Mouse (Mus musculus) urinary bladder, postnatal 4 days (tissue): ENCODE measurements at regions not wholly inside any gene's neighbourhood (a gene's known extent, or its start where the extent isn't known, plus 50 kb on each side); places are given as distances from the start of the nearest gene placed in this dataset.

Experiments
- DNase-seq, 2 experiments: peaks; one replicate each; pipeline ENCODE4 v3.0.0; 2021 to 2022; ENCODE audit warnings: low spot score in 2 of 2

DNA sequence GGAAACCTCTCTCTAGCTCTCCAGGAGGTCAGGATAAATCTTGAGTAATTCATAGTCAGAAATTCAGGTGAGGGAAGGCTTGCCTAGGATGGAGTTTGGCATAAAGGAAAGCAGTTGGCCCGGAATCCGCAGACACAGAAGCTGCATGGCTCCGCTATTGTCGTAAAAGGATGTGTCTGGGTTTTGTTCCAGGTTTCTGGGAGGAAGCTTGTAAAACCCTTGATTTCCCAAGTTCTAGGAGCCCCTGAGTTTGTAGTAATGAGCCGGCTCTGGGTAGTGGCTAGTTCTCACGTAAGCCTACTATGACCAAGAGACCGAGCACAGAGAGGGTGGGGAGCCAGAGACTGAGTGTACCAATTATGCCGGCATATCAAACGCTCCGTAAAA is 52.7 kb upstream of the Gm21915 start:
- no peak for DNase-seq

DNA sequence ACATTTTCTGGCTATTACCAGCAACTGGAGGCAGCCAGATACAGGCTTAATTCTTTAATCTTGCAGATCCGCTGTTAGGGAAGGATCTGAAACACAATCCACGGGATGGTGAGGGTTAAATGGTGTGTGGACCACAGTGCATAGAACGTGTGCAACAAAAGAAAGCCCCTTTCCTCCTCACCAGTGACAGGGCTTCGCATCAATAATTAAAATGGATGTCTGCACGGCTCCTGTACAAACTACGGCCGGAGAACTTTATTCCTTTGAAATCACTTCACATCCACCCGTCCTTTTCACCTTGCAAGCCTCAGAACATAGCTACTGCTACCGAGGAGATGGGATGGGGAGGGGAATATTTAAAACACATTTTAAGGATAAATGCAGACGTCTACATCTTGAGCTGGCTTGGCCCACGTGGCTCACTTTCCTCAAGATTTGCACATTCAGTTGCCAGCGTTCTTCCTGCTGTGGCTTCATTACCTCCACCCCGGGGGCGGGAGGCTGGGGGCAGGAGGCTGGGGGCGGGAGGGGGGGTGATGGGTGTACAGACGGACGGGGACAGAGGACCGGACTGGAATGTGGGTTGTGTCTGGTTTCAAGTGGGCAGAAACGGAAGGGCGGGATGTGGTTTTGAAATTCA is 53.3 kb upstream of the Gm21915 start:
- DNase-seq: no peak

DNA sequence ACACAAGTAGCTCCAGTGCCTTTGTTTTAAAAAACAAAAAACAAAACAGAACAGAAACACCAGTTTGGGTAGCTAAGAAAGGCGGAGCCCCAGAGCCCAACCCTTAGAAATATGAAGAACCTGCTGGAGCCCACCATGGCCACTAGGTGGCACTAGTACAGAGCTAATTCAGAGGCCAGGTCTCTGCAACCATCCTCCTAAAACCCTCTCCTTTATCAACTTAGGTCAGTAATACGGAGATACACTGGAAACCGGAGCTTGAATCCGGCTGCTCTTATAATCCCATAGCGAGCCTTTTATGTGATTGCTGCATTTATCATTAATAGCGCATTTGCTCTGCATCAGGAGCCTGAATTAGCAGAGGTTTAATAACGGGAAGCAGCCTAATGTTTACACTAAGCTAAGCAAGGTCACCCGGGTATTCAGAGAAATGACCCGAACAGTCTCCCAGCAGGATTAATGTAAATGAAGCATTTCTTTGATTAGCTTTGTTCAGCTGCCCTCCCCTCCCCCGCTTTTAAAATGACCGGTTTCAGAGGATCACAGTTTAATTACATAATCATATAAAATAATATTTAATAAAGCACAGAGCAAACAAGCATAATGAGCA is 53.9 kb upstream of the Gm21915 start:
- peak; percentile 49 to 72 for DNase-seq

DNA sequence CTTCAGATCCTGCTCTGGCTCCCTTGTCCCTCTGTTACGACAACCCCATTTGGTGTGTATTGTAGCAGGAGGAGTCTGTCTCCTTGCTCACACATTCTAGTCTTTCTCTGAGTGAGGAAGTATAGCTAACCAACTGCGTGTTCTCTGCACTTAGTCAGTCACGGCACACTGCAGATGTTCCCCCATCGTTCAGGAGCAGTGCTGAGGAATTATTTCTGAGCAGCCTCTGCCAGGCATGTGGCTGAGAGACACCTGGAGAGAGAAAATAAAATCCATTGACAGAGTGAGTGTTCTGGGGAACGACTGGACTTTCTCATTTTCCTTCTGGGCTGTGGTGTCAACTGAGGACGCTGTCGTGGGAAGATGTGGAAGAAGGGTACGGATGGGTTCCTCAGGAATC is 54.5 kb upstream of the Gm21915 start:
- no peak for DNase-seq

DNA sequence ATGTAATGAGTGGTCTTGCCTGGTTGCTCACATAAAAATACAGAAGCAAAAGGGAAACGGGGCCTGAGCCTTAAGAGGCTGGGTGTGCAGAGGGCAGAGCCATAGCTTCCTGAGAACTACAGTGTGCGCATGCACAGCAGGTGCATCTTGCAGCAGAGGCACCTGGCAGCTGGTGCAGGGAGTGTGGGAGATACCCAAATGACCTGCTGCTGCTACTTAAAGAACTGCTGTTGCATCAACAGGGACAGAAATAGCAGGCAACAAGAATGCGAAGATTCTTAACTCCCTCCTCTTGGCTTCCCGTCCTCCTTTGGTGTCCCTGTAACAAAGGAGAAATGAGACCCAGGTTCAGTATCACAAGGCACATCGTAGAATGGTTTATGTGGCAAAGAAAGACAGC is 56.3 kb upstream of the Gm21915 start:
- no peak for DNase-seq

DNA sequence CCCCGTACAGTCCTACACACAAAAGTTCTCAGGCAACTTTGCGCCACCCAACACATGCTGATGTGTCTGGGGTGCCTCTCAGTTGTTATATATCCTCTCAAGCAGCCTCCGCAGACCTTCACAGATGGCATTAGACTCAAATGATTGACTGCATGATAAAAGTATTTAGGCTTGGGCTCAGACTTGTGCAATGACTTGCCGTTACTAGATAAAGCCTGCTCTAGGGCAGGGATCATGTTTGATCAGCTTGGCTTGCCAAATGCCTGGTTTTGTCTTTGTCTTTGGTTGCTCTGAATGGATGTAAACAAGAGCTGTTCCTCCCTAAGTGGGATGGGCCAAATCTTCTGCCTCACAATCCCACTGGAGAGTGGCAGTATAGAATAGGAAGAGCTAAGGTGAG is 57.2 kb upstream of the Gm21915 start:
- DNase-seq: no peak

DNA sequence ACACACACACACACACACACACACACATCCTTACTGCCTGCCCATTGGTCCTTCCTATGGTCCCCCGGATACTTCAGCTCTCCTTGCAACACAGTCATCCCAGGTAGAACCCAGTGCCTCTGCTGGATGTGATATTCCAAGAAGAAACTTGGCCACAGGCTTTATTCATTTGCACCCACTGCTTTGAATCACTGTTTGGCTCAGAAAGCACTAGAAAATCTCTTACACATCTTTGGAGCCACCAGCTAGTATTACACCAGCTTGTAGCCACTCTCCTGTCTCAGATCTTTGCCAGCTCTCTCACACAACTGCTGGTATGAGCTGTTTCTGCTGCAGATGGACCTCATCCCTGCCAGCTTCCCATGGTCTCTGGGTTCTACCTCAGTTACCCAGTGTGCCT is 57.7 kb upstream of the Gm21915 start:
- no peak for DNase-seq

DNA sequence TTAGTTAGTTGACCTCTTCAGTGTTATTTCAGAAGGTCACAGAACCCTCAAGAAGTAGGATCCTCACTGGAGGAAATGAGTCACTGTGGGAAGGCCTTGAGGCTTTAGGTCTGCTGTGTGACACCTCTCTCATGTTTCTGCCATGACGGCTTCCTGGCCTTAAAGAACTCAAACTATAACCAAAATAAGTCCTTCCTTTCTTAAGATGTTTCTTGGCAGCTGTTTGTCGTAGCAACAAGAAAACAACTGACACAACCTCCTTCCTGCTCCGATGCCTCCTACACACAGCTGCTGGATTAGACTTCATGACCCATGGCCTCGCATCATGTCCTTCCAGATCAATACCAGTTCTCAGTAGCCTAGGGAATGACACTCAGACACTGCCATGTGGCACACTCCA is 58.1 kb upstream of the Gm21915 start:
- DNase-seq: no peak

DNA sequence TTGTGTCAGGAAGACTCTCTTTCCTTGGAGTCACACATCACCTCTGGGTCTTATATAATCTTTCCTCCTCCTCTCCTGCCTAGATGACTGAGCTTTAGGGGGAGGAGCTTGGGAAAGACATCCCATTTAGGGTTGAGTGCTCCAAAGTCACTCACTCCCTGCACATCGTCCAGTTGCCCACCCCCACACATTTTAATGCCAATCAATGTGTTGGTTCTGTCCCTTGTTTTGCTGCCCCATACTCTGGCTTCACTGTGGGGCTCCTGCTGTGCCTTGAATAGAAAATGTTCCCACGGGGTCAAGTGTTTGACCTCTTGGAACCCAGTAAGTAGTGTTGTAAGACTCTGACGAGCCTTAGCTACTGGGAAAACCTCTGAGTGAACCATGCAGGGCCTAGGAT is 58.8 kb upstream of the Gm21915 start:
- no peak for DNase-seq

DNA sequence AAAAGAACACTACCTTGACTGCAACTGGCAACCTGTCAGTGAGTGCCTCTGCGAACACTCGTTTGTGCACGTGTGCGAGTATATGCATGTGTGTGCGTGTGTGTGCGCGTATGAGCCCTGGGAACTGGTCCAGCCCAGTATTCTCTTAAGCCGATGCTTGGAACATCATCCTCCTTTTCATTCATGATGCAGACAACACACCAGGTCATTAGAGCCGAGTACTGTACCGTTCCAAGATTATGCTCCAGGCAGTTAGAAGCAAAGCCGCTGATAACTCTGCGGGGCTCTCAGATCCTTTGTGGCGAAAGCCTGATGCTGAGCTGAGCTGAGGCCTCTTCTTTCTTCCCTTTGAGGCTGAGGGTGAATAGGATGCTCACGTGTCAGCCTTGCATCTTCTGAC is 61.8 kb upstream of the Gm21915 start:
- DNase-seq: no peak

DNA sequence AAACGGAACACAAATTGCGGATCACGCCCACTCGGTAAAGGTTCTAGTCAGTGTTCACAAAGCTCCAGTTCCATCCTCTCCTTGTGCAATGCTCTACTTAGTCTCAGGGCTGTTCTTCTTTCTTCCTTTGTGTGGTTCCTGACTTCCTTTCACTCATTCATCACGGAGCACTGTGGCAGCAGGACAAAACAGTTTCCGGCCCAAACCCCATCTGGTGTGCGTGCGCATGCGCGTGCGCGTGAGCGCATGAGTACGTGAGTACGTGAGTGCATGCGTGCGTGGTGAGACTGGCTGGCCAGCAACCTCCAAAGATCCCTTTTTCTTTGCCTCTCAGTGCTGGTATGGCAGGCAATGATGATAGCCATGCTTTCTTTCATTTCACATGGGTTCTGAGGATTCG is 62.5 kb upstream of the Gm21915 start:
- no peak for DNase-seq

DNA sequence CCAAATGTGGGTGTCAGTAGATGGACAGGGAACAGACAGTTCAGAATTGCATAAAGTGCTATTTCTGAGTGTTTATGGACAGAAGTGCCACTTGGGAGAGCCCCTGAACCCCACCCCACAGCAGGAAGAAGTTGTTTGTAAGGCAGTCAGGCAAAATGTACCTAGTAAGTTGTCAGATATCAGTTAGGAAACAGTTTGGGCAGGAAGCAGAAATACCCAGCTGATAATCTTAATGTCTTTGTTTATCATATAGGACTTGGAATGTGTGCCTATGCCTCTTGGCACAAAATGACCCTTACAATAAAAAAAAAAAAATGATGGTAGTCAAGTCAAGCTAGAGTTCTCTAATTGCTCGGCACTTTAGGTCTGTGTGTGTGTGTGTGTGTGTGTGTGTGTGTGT is 66.9 kb upstream of the Gm21915 start:
- no peak for DNase-seq

DNA sequence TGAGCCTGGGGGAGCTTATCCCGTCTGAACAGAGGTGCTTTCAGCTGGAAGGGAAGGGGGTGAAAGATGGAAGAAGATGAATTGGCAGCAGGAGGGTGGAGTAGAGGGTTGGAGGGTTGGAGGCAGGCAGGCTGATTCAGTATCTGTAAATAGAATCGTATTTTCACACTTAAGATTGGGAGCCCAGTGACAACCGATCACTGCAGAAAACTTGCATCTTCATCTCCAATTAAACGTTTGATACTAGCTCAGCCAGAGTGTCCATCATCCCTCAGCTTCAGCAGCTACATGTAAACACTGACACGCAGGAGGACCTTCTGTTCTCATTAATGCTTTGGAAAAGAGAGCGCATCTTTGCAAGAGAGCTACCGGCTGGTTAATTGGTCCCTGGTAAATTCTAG is 67.2 kb upstream of the Gramd1b start:
- no peak for DNase-seq

DNA sequence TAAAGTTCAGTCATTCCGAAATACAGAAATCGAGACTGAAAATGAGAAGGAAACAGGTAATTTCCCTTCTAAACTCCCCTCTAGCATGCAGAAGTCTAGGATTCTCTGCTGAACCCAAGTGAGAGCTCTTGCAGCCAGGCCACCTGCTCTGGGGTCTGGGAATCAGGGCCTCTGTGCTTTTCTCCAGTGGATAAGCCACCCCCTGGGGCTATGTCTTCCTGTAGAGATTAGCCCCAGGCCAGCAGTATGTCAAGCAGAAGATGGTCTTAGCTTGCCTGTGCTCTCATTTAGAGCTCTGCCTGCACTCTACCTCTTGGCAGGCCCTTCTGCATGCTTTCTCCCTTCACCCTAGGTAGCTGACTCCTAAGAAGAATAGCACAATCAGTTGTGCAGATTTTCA is 56.2 kb upstream of the Gramd1b start:
- DNase-seq: no peak

DNA sequence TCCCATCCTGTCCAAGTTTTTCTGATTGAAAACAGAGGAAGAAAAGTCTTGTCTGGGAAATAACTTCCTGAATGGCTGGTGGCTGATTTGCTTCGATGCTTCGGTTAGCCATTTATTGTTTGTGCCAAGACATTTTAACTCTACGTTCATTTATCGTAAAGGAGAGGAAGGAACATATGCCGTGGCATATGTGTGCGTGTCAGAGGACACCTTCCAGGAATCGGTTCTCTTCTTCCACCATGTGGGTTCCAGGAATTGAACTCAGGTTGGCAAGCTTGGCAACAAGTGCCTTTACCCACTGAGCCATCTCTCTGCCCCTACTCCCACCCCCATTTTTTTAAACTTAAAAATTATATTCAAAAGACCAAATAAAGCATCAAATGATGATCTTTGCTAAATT is 55.4 kb upstream of the Gramd1b start:
- DNase-seq: no peak

DNA sequence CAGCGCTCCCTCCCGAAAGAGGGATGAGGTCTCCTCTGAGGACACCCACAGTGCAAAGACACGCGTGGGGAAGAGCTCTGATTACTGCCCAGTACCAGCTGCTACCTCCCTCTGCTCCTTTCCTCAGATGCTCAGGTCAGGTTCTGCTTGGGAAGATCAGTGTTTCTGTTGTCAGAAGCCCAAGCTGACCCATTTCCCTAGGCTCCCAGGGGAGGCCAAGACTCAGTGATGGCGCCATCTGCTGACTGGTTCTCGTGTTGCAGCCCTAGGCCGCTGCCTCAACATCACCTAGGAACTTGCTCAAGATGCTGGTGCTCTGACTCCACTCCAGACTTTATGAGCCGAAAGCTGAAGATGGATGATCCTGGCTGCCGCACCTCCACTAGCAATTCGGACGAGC is 52.4 kb upstream of the Gramd1b start:
- peak; percentile 44 to 76 for DNase-seq

DNA sequence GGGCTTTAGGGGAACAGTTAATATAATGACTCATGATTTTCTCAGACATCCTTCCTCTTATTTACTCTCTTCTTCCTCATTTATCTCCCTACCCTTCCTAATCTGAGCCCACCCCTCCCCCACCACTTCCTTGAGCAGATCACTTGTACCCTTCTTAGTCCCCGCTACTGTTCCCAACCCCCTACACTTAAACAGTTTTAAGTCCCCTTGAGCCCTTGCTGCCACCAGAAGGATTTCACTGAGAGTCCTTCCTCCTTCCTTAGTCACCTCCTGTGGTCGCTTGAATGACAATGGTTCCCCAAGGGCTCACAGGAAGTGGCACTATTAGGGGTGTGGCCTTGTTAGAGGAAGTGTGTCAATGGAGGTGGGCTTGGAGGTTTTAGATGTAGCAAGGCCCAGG is 50.7 kb upstream of the Gramd1b start:
- DNase-seq: no peak
